Mouse (Mus musculus): Measurements from ENCODE around the gene C130050O18Rik. TPM values are rescaled to one million over a fixed set of nuclear protein-coding genes. Genes with fewer than 3 reads are reported as not detected.
A peak's percentile ranks its signal among the peaks of the same experiment; 100 is the strongest.

The C130050O18Rik gene
- total and polyA plus RNA-seq, 3 experiments = 0.12 to 0.21 TPM; not detected in 1

GRCm38 (mm10) chr5:139381586-139382513 is 23.2 kb upstream of the C130050O18Rik start (continued):
- peak; percentile 91 to 95 for TF ChIP-seq EP300 (IDR thresholded peaks at IDR 0.05; ENCODE audit: low read depth in 1 of 2, low read length in 2 of 2)
- TF ChIP-seq BHLHE40 (IDR thresholded peaks at IDR 0.05; ENCODE audit: borderline replicate concordance, low read depth, low read length) = peak; percentile 94
- TF ChIP-seq SMC3 (IDR thresholded peaks at IDR 0.05; ENCODE audit: low read depth, low read length) = no peak
- TF ChIP-seq JUND (IDR thresholded peaks at IDR 0.05; ENCODE audit: low read depth, low read length) = no peak
- no peak for TF ChIP-seq POLR2AphosphoS2 (IDR thresholded peaks at IDR 0.05; ENCODE audit: low read length)
- TF ChIP-seq TCF12 (IDR thresholded peaks at IDR 0.05; ENCODE audit: low read depth, low read length) = peak; percentile 96
- 0 out of 2 replicates have a peak, but pooled peaks have one; percentile 61 for TF ChIP-seq CHD1 (IDR thresholded peaks at IDR 0.05; ENCODE audit: low read depth, low read length)
- TF ChIP-seq HCFC1 (IDR thresholded peaks at IDR 0.05; ENCODE audit: low read depth, low read length) = no peak
- no peak for TF ChIP-seq E2F4 (IDR thresholded peaks at IDR 0.05; ENCODE audit: borderline replicate concordance, low read depth, low read length)
- TF ChIP-seq MAZ (IDR thresholded peaks at IDR 0.05; ENCODE audit: low read depth, low read length) = no peak; the same call in 1 of the 2 replicates
- TF ChIP-seq ZKSCAN1 (IDR thresholded peaks at IDR 0.05; ENCODE audit: low read depth, low read length) = no peak

- Histone ChIP-seq H3K27me3 (ENCODE audit: control insufficient read depth in 1 of 2, insufficient read depth in 2 of 2, low read length in 2 of 2) (no peaks in the 10 kb centered on the region), H3K4me1 (ENCODE audit: control insufficient read depth in 1 of 2, insufficient read depth in 2 of 2, low read length in 2 of 2) (peaks cover 21 to 44% of the 10 kb centered on the region in 2 experiments), H3K9ac (ENCODE audit: control insufficient read depth, low read depth, low read length, poor library complexity, severe bottlenecking) (peak overlapping the region; percentile 74), H3K9me3 (replicated peaks; ENCODE audit: insufficient read depth, low read length) (no peaks in the 10 kb centered on the region), H3K36me3 (ENCODE audit: control insufficient read depth in 1 of 2, insufficient read depth in 2 of 2, low read length in 2 of 2) (peaks cover 0 to 39% of the 10 kb centered on the region in 2 experiments; a peak in 2 of 4 replicates), H3K27ac (ENCODE audit: control insufficient read depth, low read depth, low read length) (peak overlapping the region; percentile 98), H3K79me2 (ENCODE audit: control insufficient read depth, insufficient read depth, low read length, poor library complexity) (peaks cover 16% of the 10 kb centered on the region), H3K4me3 (ENCODE audit: control insufficient read depth in 1 of 2, insufficient read depth in 1 of 2, low read depth in 2 of 2, low read length in 2 of 2) (peak overlapping the region; percentile 24 to 27; a peak in 3 of 4 replicates)
- peak; percentile 93 for DNase-seq (ENCODE audit: low read depth, low spot score)
- peak; percentile 37; the same call in 1 of the 2 replicates for TF ChIP-seq RCOR1 (IDR thresholded peaks at IDR 0.05; ENCODE audit: low read depth, low read length)
- peak; percentile 90 for TF ChIP-seq SIN3A (IDR thresholded peaks at IDR 0.05; ENCODE audit: low read length)
- TF ChIP-seq ZKSCAN1 (IDR thresholded peaks at IDR 0.05; ENCODE audit: low read depth, low read length) = no peak
- peak; percentile 83 for TF ChIP-seq MAZ (IDR thresholded peaks at IDR 0.05; ENCODE audit: low read depth, low read length)
- peak; percentile 55; the same call in 1 of the 2 replicates for TF ChIP-seq MEF2A (IDR thresholded peaks at IDR 0.05; ENCODE audit: extremely low read depth, insufficient replicate concordance, low read depth, low read length, poor library complexity, severe bottlenecking)
- TF ChIP-seq POLR2AphosphoS2 (IDR thresholded peaks at IDR 0.05; ENCODE audit: low read length) = no peak; the same call in 1 of the 2 replicates
- peak; percentile 85 for TF ChIP-seq TCF12 (IDR thresholded peaks at IDR 0.05; ENCODE audit: low read depth, low read length)
- 0 out of 2 replicates have a peak, but pooled peaks have one; percentile 32 for TF ChIP-seq CHD1 (IDR thresholded peaks at IDR 0.05; ENCODE audit: low read depth, low read length)
- TF ChIP-seq GABPA (IDR thresholded peaks at IDR 0.05; ENCODE audit: low read depth, low read length) = 0 out of 2 replicates have a peak, but pooled peaks have one; percentile 17
- peak; percentile 75 for TF ChIP-seq TAL1 (IDR thresholded peaks at IDR 0.05; ENCODE audit: low read length)
- TF ChIP-seq CHD2 (IDR thresholded peaks at IDR 0.05; ENCODE audit: low read length) = no peak
- no peak for TF ChIP-seq USF2 (IDR thresholded peaks at IDR 0.05; ENCODE audit: borderline replicate concordance in 1 of 2, insufficient read depth in 1 of 2, low read depth in 1 of 2, low read length in 2 of 2)
- no peak for TF ChIP-seq E2F4 (IDR thresholded peaks at IDR 0.05; ENCODE audit: borderline replicate concordance, low read depth, low read length)
- TF ChIP-seq CTCF (IDR thresholded peaks at IDR 0.05 in 2 of 3, conservative IDR thresholded peaks at IDR 0.05 in 1 of 3; ENCODE audit: control insufficient read depth in 1 of 3, insufficient read depth in 1 of 3, low read depth in 2 of 3, low read length in 3 of 3, poor library complexity in 1 of 3, severe bottlenecking in 1 of 3) = no peak
- peak; percentile 98 for TF ChIP-seq ETS1 (IDR thresholded peaks at IDR 0.05; ENCODE audit: low read depth, low read length)
- TF ChIP-seq USF1 (IDR thresholded peaks at IDR 0.05; ENCODE audit: low read depth, low read length) = peak; percentile 53; the same call in 1 of the 2 replicates
- no peak for TF ChIP-seq UBTF (IDR thresholded peaks at IDR 0.05; ENCODE audit: borderline replicate concordance, insufficient read depth, low read depth, low read length)
- peak; percentile 97 for TF ChIP-seq MAX (IDR thresholded peaks at IDR 0.05; ENCODE audit: low read length)
- TF ChIP-seq SMC3 (IDR thresholded peaks at IDR 0.05; ENCODE audit: low read depth, low read length) = no peak
- TF ChIP-seq MYB (IDR thresholded peaks at IDR 0.05; ENCODE audit: low read depth, low read length) = peak; percentile 71
- peak; percentile 16; the same call in 1 of the 2 replicates for TF ChIP-seq KAT2A (conservative IDR thresholded peaks at IDR 0.05; ENCODE audit: low read depth, low read length)
- TF ChIP-seq NELFE (IDR thresholded peaks at IDR 0.05; ENCODE audit: low read depth, low read length) = peak; percentile 65
- TF ChIP-seq MAFK (IDR thresholded peaks at IDR 0.05; ENCODE audit: borderline replicate concordance, low read depth, low read length) = no peak
- no peak; the same call in 1 of the 2 replicates for TF ChIP-seq TBP (IDR thresholded peaks at IDR 0.05; ENCODE audit: low read depth, low read length)
- peak; percentile 39 to 65; a peak in 1 of 4 replicates for TF ChIP-seq POLR2A (IDR thresholded peaks at IDR 0.05; ENCODE audit: control insufficient read depth in 1 of 2, insufficient read depth in 1 of 2, low read depth in 1 of 2, low read length in 2 of 2, poor library complexity in 1 of 2)
- TF ChIP-seq ZMIZ1 (IDR thresholded peaks at IDR 0.05; ENCODE audit: low read depth, low read length) = no peak
- no peak for TF ChIP-seq RAD21 (IDR thresholded peaks at IDR 0.05; ENCODE audit: low read depth, low read length)
Observed at GRCm38 (mm10) chr5:139382760-139383159, 22.3 kb upstream of the C130050O18Rik start.
